Mouse (Mus musculus): ENCODE data around the gene Tada1. TPM values are rescaled to one million over a fixed set of nuclear protein-coding genes. Genes with fewer than 3 reads are reported as not detected.
A peak's percentile ranks its signal among the peaks of the same experiment; 100 is the strongest.

Gene Tada1
- polyA plus RNA-seq, 1 experiment: not detected

DNA sequence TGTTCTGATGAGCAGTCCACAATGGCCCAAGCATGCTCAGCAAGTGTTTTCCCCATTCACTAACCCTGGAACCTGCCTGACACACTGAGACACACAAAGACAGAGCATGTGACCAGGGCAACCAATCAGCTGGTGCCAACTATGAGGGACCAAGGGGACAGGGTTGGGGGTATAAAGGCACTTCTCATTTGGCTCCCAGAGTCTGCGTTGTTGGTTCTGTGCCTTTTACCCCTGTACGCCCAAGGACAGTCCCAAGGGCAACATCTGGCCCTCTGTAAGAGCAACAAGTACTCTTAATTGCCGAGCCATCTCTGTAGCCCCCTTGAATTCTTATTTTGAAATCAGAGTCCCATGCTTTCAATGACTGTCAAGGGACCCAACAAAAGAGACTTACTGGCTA is 33.4 kb downstream of the Tada1 start:
- WGBS: 93% methylated on average over 3 of the region's 3 CpGs

DNA sequence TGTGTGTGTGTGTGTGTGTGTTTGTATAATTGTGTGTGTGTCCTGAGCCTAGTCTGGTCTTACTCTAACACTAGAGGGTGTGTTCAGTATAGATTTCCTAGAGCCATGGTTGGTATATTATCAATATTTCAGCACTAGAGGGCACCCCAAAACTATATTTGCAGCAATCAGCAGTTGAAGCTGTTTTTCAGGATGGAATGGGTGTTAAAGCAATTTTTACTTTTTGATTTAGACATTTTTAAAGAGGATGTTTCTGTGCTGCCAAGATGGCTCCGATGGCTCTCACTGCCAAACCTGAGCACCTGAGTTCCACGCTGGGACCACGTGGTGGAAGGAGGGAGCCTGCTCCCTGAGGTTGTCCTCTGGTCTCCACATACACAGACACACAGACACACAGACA is 50.2 kb downstream of the Tada1 start:
- H3K4me3 ChIP-seq (ENCODE audit: insufficient read depth, low read depth, low read length): no peak overlapping the region
- no peak for TF ChIP-seq CTCF (IDR thresholded peaks at IDR 0.05; ENCODE audit: insufficient read depth, low read depth, low read length)
- TF ChIP-seq POLR2A (IDR thresholded peaks at IDR 0.05; ENCODE audit: insufficient read depth, low read depth, low read length): no peak
- peaks cover 7% of the 10 kb centered on the region for H3K4me1 ChIP-seq (ENCODE audit: control insufficient read depth, insufficient read depth, low read length)
- WGBS: 28% methylated on average over 3 of the region's 3 CpGs
- H3K27ac ChIP-seq (ENCODE audit: insufficient read depth, low read depth, low read length): no peak overlapping the region

More for the DNA sequence above, 33.4 kb downstream of the Tada1 start:
- Histone ChIP-seq H3K4me1 (ENCODE audit: control insufficient read depth, insufficient read depth, low read length) (no peaks in the 10 kb centered on the region), H3K4me3 (ENCODE audit: insufficient read depth, low read depth, low read length) (no peak overlapping the region), H3K27ac (ENCODE audit: insufficient read depth, low read depth, low read length) (no peak overlapping the region)
- TF ChIP-seq POLR2A (IDR thresholded peaks at IDR 0.05; ENCODE audit: insufficient read depth, low read depth, low read length): no peak
- TF ChIP-seq CTCF (IDR thresholded peaks at IDR 0.05; ENCODE audit: insufficient read depth, low read depth, low read length): no peak

DNA sequence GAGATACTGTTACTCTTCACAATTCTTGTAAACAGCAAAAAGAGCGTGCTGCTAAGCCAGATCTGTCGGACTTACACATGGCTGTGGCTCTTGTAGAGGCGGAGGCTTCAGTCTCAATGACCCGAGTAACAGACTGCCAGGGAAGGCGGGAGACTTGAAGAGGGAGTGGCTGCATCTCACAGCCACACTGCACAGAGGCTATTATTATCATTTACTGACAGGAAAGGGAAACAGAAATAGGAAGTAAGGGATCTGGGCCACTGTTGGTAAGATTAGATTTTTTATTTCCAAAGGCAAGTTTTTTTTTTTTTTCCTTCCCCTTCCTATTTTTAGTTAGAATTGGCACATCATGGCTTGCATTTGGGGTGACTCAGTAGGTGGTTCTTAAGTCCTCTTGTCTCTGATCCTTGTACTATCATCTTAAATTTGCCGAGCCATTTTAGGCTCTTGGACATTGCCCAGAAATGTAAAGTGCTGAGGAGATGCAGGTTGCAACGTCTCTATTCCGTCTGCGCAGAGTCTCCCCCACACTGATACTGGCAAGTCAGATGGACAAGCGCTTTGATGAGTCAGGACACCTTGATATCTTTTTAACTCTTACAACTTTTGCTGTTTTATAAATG is 51.0 kb downstream of the Tada1 start:
- Histone ChIP-seq H3K4me1 (ENCODE audit: control insufficient read depth, insufficient read depth, low read length) (peaks cover 7% of the 10 kb centered on the region), H3K4me3 (ENCODE audit: insufficient read depth, low read depth, low read length) (no peak overlapping the region), H3K27ac (ENCODE audit: insufficient read depth, low read depth, low read length) (peak overlapping the region; percentile 18; the same call in 1 of the 2 replicates)
- TF ChIP-seq POLR2A (IDR thresholded peaks at IDR 0.05; ENCODE audit: insufficient read depth, low read depth, low read length) (no peak), CTCF (IDR thresholded peaks at IDR 0.05; ENCODE audit: insufficient read depth, low read depth, low read length) (no peak)
- 21% methylated on average over 10 of the region's 10 CpGs for WGBS

DNA sequence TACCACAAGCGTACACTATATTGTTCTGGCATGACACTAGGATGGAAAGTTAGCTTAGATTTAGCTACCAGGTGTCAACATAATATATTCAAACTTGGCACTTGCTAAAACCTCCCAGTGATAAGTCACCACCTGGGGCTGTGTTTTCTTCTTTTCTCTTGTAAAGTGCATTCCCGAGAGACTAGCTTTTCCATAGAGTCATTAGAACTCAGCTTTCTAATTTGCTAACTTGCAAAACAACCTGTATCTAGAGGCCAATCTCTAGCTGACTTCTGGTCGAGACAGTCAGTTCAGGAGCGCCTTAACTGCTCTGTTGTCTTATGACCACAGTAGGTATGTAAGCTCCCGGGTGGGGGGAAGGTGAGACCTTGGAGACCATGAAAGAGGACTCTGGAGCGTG is 60.5 kb downstream of the Tada1 start:
- no peak for TF ChIP-seq POLR2A (IDR thresholded peaks at IDR 0.05; ENCODE audit: insufficient read depth, low read depth, low read length)
- TF ChIP-seq CTCF (IDR thresholded peaks at IDR 0.05; ENCODE audit: insufficient read depth, low read depth, low read length): no peak
- H3K4me3 ChIP-seq (ENCODE audit: insufficient read depth, low read depth, low read length): no peak overlapping the region
- H3K4me1 ChIP-seq (ENCODE audit: control insufficient read depth, insufficient read depth, low read length): no peaks in the 10 kb centered on the region
- H3K27ac ChIP-seq (ENCODE audit: insufficient read depth, low read depth, low read length): no peak overlapping the region
- 77% methylated on average over 6 of the region's 6 CpGs for WGBS

DNA sequence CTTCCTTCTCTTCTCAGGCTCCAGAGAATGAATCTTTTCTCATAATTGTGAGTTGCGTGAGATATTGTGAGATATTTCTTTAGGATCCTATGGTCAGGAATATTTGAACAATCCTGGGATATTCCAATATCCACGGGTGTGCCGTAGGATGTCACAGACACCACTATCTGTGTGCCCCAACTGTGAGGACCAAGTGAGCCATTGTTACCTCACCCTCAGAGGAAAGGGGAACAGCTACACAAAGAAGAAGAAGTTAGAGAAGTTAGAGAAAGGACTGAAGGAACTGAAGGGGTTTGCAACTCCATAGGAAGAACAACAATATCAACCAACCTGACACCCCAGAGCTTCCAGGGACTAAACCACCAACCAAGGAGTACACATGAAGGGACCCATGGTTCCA is 63.1 kb downstream of the Tada1 start:
- no peak overlapping the region for H3K27ac ChIP-seq (ENCODE audit: insufficient read depth, low read depth, low read length)
- H3K4me1 ChIP-seq (ENCODE audit: control insufficient read depth, insufficient read depth, low read length): no peaks in the 10 kb centered on the region
- 92% methylated on average over 3 of the region's 3 CpGs for WGBS
- H3K4me3 ChIP-seq (ENCODE audit: insufficient read depth, low read depth, low read length): no peak overlapping the region
- no peak for TF ChIP-seq CTCF (IDR thresholded peaks at IDR 0.05; ENCODE audit: insufficient read depth, low read depth, low read length)
- no peak for TF ChIP-seq POLR2A (IDR thresholded peaks at IDR 0.05; ENCODE audit: insufficient read depth, low read depth, low read length)

Other genes with a start within 250 kb of the Tada1 start
- not detected in 2 replicates for gene Gpa33, start 248.9 kb upstream of the Tada1 start, polyA plus RNA-seq (2012; ENCODE audit: insufficient read depth, insufficient read length, low replicate concordance, missing spikeins)
- gene Mael, start 140.3 kb upstream of the Tada1 start, polyA plus RNA-seq (2012; ENCODE audit: insufficient read depth, insufficient read length, low replicate concordance, missing spikeins): not detected in 2 replicates
- gene Ildr2, start 125.0 kb upstream of the Tada1 start, polyA plus RNA-seq (2012; ENCODE audit: insufficient read depth, insufficient read length, low replicate concordance, missing spikeins): 36.7 and 55.3 TPM in 2 replicates
- gene Pogk, start 30.8 kb downstream of the Tada1 start, polyA plus RNA-seq (2012; ENCODE audit: insufficient read depth, insufficient read length, low replicate concordance, missing spikeins): 198 TPM in 1 of 2 replicates, not detected in the other
- not detected in 2 replicates for gene Gm4846, start 118.5 kb downstream of the Tada1 start, polyA plus RNA-seq (2012; ENCODE audit: insufficient read depth, insufficient read length, low replicate concordance, missing spikeins)

Measured in olfactory bulb, adult 2 months (tissue).